22 mouse cellular contexts compared by ENCODE assay signal in genomic region chr9:48607417-48607816, GRCm38 (mm10). TPM values are rescaled to one million over a fixed set of nuclear protein-coding genes. Genes with fewer than 3 reads are reported as not detected.
A peak's percentile ranks its signal among the peaks of the same experiment; 100 is the strongest.
DNase-seq lines count a peak whose midpoint lies in the region; ATAC-seq lines count a peak whose summit lies in the region.
"Had no signal": no experiment of that assay in that cellular context is flagged by ENCODE, and none has a peak within 500 bp of the region (broad histone marks: within the 10 kb centered on the region; RNA-seq: fewer than 3 reads in every experiment).

No protein-coding gene starts in this region.

- H3K4me1 ChIP-seq in limb, embryonic 11.5 days (ENCODE audit: control insufficient read depth, insufficient read depth, low read length): no peaks in the 10 kb centered on the region
- peaks cover 13% of the 10 kb centered on the region for H3K4me1 ChIP-seq in limb, embryonic 10.5 days
- H3K4me1 ChIP-seq in neural tube, embryonic 15.5 days: no peaks in the 10 kb centered on the region
- H3K4me1 ChIP-seq in embryonic facial prominence, embryonic 10.5 days: peaks cover 11% of the 10 kb centered on the region
- H3K4me1 ChIP-seq: heart, embryonic 15.5 days had no signal

- ATAC-seq in limb, embryonic 11.5 days (ENCODE audit: insufficient number of reproducible peaks, low FRiP score, low TSS enrichment, low read depth): no peak
- no peak for ATAC-seq in neural tube, embryonic 15.5 days (ENCODE audit: low FRiP score)
- ATAC-seq: CD4-positive, CD25-positive, alpha-beta regulatory T cell, adult 4 months; forebrain, embryonic 15.5 days had no signal

- H3K27ac ChIP-seq in limb, embryonic 11.5 days (replicated peaks; ENCODE audit: low read depth, low read length): no peak overlapping the region
- no peak overlapping the region for H3K27ac ChIP-seq in limb, embryonic 10.5 days
- H3K27ac ChIP-seq in neural tube, embryonic 15.5 days (replicated peaks): no peak overlapping the region
- no peak overlapping the region for H3K27ac ChIP-seq in embryonic facial prominence, embryonic 10.5 days (replicated peaks)
- H3K27ac ChIP-seq: forebrain, embryonic 15.5 days; heart, adult 2 months; heart, embryonic 15.5 days; hindbrain, embryonic 14.5 days had no signal

- H3K9ac ChIP-seq in limb, embryonic 11.5 days (ENCODE audit: low read length): no peak overlapping the region
- H3K9ac ChIP-seq in neural tube, embryonic 15.5 days (replicated peaks): no peak overlapping the region
- H3K9ac ChIP-seq: forebrain, embryonic 15.5 days; heart, embryonic 15.5 days; hindbrain, embryonic 14.5 days had no signal

- H3K9me3 ChIP-seq in limb, embryonic 11.5 days (ENCODE audit: control insufficient read depth, low read length): no peaks in the 10 kb centered on the region
- H3K9me3 ChIP-seq in limb, embryonic 10.5 days (replicated peaks): no peaks in the 10 kb centered on the region
- H3K9me3 ChIP-seq in neural tube, embryonic 15.5 days (replicated peaks): no peaks in the 10 kb centered on the region
- no peaks in the 10 kb centered on the region for H3K9me3 ChIP-seq in embryonic facial prominence, embryonic 10.5 days
- H3K9me3 ChIP-seq: forebrain, embryonic 15.5 days; G1E; heart, embryonic 15.5 days had no signal

- 68% methylated on average over 7 of the region's 7 CpGs for WGBS in limb, embryonic 11.5 days
- 76% methylated on average over 7 of the region's 7 CpGs for WGBS in limb, embryonic 10.5 days
- WGBS in neural tube, embryonic 15.5 days: 34% methylated on average over 7 of the region's 7 CpGs
- 76% methylated on average over 7 of the region's 7 CpGs for WGBS in embryonic facial prominence, embryonic 10.5 days

- H3K27me3 ChIP-seq in limb, embryonic 11.5 days (ENCODE audit: control insufficient read depth, insufficient read depth, low read length): no peaks in the 10 kb centered on the region
- H3K27me3 ChIP-seq in limb, embryonic 10.5 days (ENCODE audit: low read depth, poor library complexity, severe bottlenecking): no peaks in the 10 kb centered on the region
- no peaks in the 10 kb centered on the region for H3K27me3 ChIP-seq in neural tube, embryonic 15.5 days (replicated peaks)
- H3K27me3 ChIP-seq in embryonic facial prominence, embryonic 10.5 days (replicated peaks; ENCODE audit: low read depth, poor library complexity, severe bottlenecking): 0 out of 2 replicates have a peak, but pooled peaks cover under 1% of the 10 kb centered on the region
- H3K27me3 ChIP-seq: forebrain, embryonic 15.5 days; heart, embryonic 15.5 days had no signal

- H3K4me3 ChIP-seq in limb, embryonic 11.5 days (ENCODE audit: low read depth, low read length): no peak overlapping the region
- no peak overlapping the region for H3K4me3 ChIP-seq in limb, embryonic 10.5 days
- no peak overlapping the region for H3K4me3 ChIP-seq in neural tube, embryonic 15.5 days (replicated peaks)
- H3K4me3 ChIP-seq in embryonic facial prominence, embryonic 10.5 days: no peak overlapping the region
- H3K4me3 ChIP-seq: forebrain, embryonic 15.5 days; heart, adult 2 months; heart, embryonic 15.5 days had no signal

- no peaks in the 10 kb centered on the region for H3K36me3 ChIP-seq in limb, embryonic 11.5 days (ENCODE audit: control insufficient read depth, insufficient read depth, low read length)
- H3K36me3 ChIP-seq in limb, embryonic 10.5 days: no peaks in the 10 kb centered on the region
- no peaks in the 10 kb centered on the region for H3K36me3 ChIP-seq in neural tube, embryonic 15.5 days
- no peaks in the 10 kb centered on the region for H3K36me3 ChIP-seq in embryonic facial prominence, embryonic 10.5 days (replicated peaks)
- H3K36me3 ChIP-seq: forebrain, embryonic 15.5 days; G1E; heart, embryonic 15.5 days had no signal

- H3K4me2 ChIP-seq in limb, embryonic 11.5 days (ENCODE audit: low read depth, severe bottlenecking): no peak overlapping the region
- no peak overlapping the region for H3K4me2 ChIP-seq in neural tube, embryonic 15.5 days
- H3K4me2 ChIP-seq: forebrain, embryonic 15.5 days; heart, embryonic 11.5 days; heart, embryonic 15.5 days; hindbrain, embryonic 14.5 days had no signal

- peak; percentile 42 for DNase-seq in embryo, embryonic 11 days
- DNase-seq in embryo, embryonic 10.5 days (ENCODE audit: low spot score): no peak
- peak; percentile 16 for DNase-seq in limb, embryonic 11.5 days (ENCODE audit: low spot score)
- no peak for DNase-seq in limb, embryonic 10.5 days (ENCODE audit: low spot score)
- DNase-seq in neural tube, embryonic 10.5 days (ENCODE audit: extremely low spot score, low spot score): peak; percentile 12
- DNase-seq in embryonic facial prominence, embryonic 10.5 days (ENCODE audit: low spot score): no peak
- DNase-seq: adrenal gland, adult 2 months; adrenal gland, postnatal 25 days; B cell, adult 2 months; cerebellum, adult 11 months; cerebellum, adult 8-10 months; cerebellum, postnatal 14 days; gastrocnemius, postnatal 36 days; heart, adult 2 months; heart, postnatal 14 days had no signal

RNA-seq across cellular contexts. Expression of gene Nnmt, which starts 2.5 kb away (rescaled TPM):
- 0.52 and 0.62 TPM in 2 replicates for polyA plus RNA-seq in limb, embryonic 11.5 days (2014; fragmentation: Nextera tagmentation; extraction: Ambion mirVana)
- 0.19 TPM in 2 replicates for polyA plus RNA-seq in limb, embryonic 10.5 days (2016; fragmentation: Nextera tagmentation; extraction: Ambion mirVana)
- polyA plus RNA-seq in neural tube, embryonic 15.5 days (2015; fragmentation: Nextera tagmentation; extraction: Ambion mirVana): 0.70 and 0.92 TPM in 2 replicates
- polyA plus RNA-seq in embryonic facial prominence, embryonic 10.5 days (2016; fragmentation: Nextera tagmentation; extraction: Ambion mirVana): 0.59 and 0.61 TPM in 2 replicates
- polyA plus RNA-seq: CD4-positive, CD25-positive, alpha-beta regulatory T cell, adult 4 months; G1E had no signal

Comparison
In these comparisons a context has a peak if more than half of its experiments do, and no peak if none do; other contexts are left out.
1. DNase-seq: peak in embryo, embryonic 11 days (single experiment), limb, embryonic 11.5 days (single experiment) and neural tube, embryonic 10.5 days (single experiment); none in embryo, embryonic 10.5 days (single experiment), limb, embryonic 10.5 days (single experiment) and embryonic facial prominence, embryonic 10.5 days (single experiment).